21 mouse cellular contexts compared by ENCODE assay signal in genomic region chr15:6492386-6492785, GRCm38 (mm10). TPM values are rescaled to one million over a fixed set of nuclear protein-coding genes. Genes with fewer than 3 reads are reported as not detected.
"Had no signal": no experiment of that assay in that cellular context is flagged by ENCODE, and none has a peak within 500 bp of the region (broad histone marks: within the 10 kb centered on the region; RNA-seq: fewer than 3 reads in every experiment).

No protein-coding gene starts in this region.

- ATAC-seq: liver, postnatal 0 days; midbrain, embryonic 16.5 days had no signal

- H3K4me3 ChIP-seq: limb, embryonic 15.5 days; liver, embryonic 13.5 days; lung, embryonic 15.5 days; megakaryocyte, embryonic 14.5 days had no signal

- H3K36me3 ChIP-seq: limb, embryonic 15.5 days; liver, embryonic 13.5 days; lung, embryonic 15.5 days had no signal

- H3K27me3 ChIP-seq: limb, embryonic 15.5 days; liver, embryonic 13.5 days; lung, embryonic 15.5 days had no signal

- DNase-seq: kidney, adult 9 months; kidney, postnatal 14 days; liver, embryonic 13.5 days; liver, postnatal 0 days; lung, postnatal 14 days; right cerebral cortex, postnatal 14 days had no signal

- H3K9ac ChIP-seq: limb, embryonic 15.5 days; liver, embryonic 13.5 days; liver, postnatal 0 days; lung, embryonic 15.5 days had no signal

- H3K4me1 ChIP-seq: limb, embryonic 15.5 days; liver, embryonic 13.5 days; lung, embryonic 15.5 days; megakaryocyte, embryonic 14.5 days had no signal

- H3K4me2 ChIP-seq: limb, embryonic 15.5 days; liver, embryonic 13.5 days; lung, embryonic 15.5 days; midbrain, embryonic 11.5 days had no signal

- H3K27ac ChIP-seq: limb, embryonic 15.5 days; liver, embryonic 13.5 days; lung, embryonic 15.5 days; macrophage; stomach, postnatal 0 days had no signal

- H3K9me3 ChIP-seq: limb, embryonic 15.5 days; liver, embryonic 13.5 days; lung, embryonic 15.5 days; megakaryocyte, embryonic 14.5 days had no signal

RNA-seq across cellular contexts. Expression of gene C9, which starts 47.3 kb away (rescaled TPM):
- total RNA-seq: layer of hippocampus, adult 8-10 months; layer of hippocampus, postnatal 14 days; left cerebral cortex, adult 18-20 months; left cerebral cortex, postnatal 14 days had no signal
- polyA plus RNA-seq: large intestine, adult 2 months; limb, embryonic 11.5 days; limb, embryonic 15.5 days; lung, embryonic 15.5 days; macrophage; midbrain, embryonic 11.5 days; midbrain, embryonic 16.5 days; neural tube, embryonic 14.5 days; small intestine, adult 2 months; stomach, postnatal 0 days had no signal
